Mouse (Mus musculus) C2C12 (cell line): ENCODE results near the gene Olfr1221.

ENCODE experiments used
- CTCF ChIP-seq: IDR thresholded peaks from one replicate; pipeline ENCODE4 v1.5.1; 2011; ENCODE audit not compliant: control insufficient read depth, insufficient read depth, insufficient read length
- FOSL1 ChIP-seq: IDR thresholded peaks from one replicate; pipeline ENCODE4 v1.8.0; 2011; ENCODE audit warnings: mild to moderate bottlenecking, low read length; ENCODE audit not compliant: poor library complexity, insufficient read depth, severe bottlenecking
- MYOG ChIP-seq: IDR thresholded peaks from one replicate; pipeline ENCODE4 v1.6.1; 2011; ENCODE audit not compliant: control insufficient read depth, insufficient read length; ENCODE audit errors: extremely low read depth

DNA sequence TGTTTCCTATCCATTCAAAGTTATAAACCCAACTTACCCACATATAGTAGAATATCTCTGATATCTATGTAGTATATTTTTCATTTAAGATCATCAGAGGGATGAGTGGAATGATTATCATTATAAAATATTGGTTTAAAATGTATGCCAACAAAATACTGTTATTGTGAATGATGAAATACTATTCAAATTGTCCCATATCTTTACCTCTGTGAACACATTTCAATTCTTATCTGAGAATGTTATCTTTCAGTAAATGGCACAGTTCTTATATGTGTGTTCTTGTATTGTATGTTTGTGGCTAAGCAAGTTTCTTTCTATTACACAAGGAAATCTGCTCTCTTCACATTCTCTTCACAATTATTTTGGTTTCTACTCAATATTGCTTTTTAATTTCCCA lies 11.4 kb downstream of the Olfr1221 start:
- no peak for TF ChIP-seq CTCF
- TF ChIP-seq MYOG, result no peak
- no peak for TF ChIP-seq FOSL1
